Comparison of ENCODE assay signal across 35 mouse cellular contexts in the genomic region with DNA sequence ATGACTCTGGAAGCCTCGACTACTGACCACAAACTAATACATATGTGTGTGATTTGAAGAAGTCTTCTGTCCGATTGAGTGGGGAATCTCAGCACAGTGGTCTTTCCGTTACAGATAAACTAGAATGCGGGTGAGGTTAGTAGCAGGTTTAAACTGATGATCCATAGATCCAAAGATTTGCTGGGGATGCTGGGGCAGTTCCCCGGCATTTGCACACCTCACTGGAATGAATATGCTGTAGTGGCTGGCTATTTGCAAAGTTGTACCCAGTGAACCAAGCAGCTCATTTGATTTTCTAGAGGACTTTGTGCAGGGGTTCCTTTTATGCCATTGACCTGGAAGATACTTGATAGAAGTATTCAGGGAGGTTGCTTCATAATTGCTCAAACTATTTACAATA.
"Had no signal": no experiment of that assay in that cellular context is flagged by ENCODE, and none has a peak within 500 bp of the region (broad histone marks: within the 10 kb centered on the region; RNA-seq: fewer than 3 reads in every experiment).

No protein-coding gene starts in this region.

- H3K4me1 ChIP-seq: hindbrain, embryonic 10.5 days; intestine, embryonic 15.5 days had no signal

- ATAC-seq: hindbrain, embryonic 16.5 days; hindbrain, postnatal 0 days; inflammation-experienced regulatory T-cells, adult 6 months; intestine, embryonic 15.5 days; intestine, embryonic 16.5 days; intestine, postnatal 0 days had no signal

- H3K4me2 ChIP-seq: heart, embryonic 11.5 days; heart, embryonic 12.5 days; heart, embryonic 13.5 days; heart, embryonic 15.5 days; hindbrain, embryonic 12.5 days; hindbrain, embryonic 13.5 days; hindbrain, embryonic 14.5 days; hindbrain, embryonic 15.5 days; intestine, embryonic 15.5 days; kidney, embryonic 15.5 days had no signal

- H3K27me3 ChIP-seq: heart, embryonic 12.5 days; heart, embryonic 13.5 days; heart, embryonic 15.5 days; hindbrain, embryonic 12.5 days; hindbrain, embryonic 13.5 days; hindbrain, embryonic 15.5 days; intestine, embryonic 15.5 days; kidney, embryonic 15.5 days had no signal

- H3K9me3 ChIP-seq: heart, embryonic 10.5 days; heart, embryonic 12.5 days; heart, embryonic 15.5 days; hindbrain, embryonic 10.5 days; hindbrain, embryonic 12.5 days; hindbrain, embryonic 13.5 days; hindbrain, embryonic 15.5 days; intestine, embryonic 15.5 days; kidney, embryonic 15.5 days had no signal

- H3K4me3 ChIP-seq: heart, embryonic 10.5 days; heart, embryonic 12.5 days; heart, embryonic 13.5 days; heart, embryonic 15.5 days; hindbrain, embryonic 10.5 days; hindbrain, embryonic 12.5 days; hindbrain, embryonic 13.5 days; hindbrain, embryonic 15.5 days; intestine, embryonic 15.5 days; kidney, embryonic 15.5 days; layer of hippocampus, adult 2 months had no signal

- DNase-seq: heart, postnatal 10 days; heart, postnatal 14 days; heart, postnatal 36 days; heart, postnatal 4 days; kidney, adult 11 months; kidney, adult 18-20 months; kidney, adult 2 months; kidney, adult 8-10 months; kidney, adult 9 months; kidney, postnatal 10 days; kidney, postnatal 14 days; kidney, postnatal 25 days; kidney, postnatal 36 days; kidney, postnatal 4 days; layer of hippocampus, adult 9-11 months; layer of hippocampus, postnatal 36 days had no signal

- H3K9ac ChIP-seq: heart, embryonic 12.5 days; heart, embryonic 13.5 days; heart, embryonic 15.5 days; hindbrain, embryonic 12.5 days; hindbrain, embryonic 13.5 days; hindbrain, embryonic 14.5 days; hindbrain, embryonic 15.5 days; intestine, embryonic 15.5 days; kidney, embryonic 15.5 days had no signal

- H3K27ac ChIP-seq: heart, embryonic 10.5 days; heart, embryonic 13.5 days; heart, embryonic 15.5 days; hindbrain, embryonic 10.5 days; hindbrain, embryonic 12.5 days; hindbrain, embryonic 13.5 days; hindbrain, embryonic 14.5 days; hindbrain, embryonic 15.5 days; hindbrain, postnatal 0 days; intestine, embryonic 15.5 days; kidney, embryonic 15.5 days; kidney, postnatal 0 days; layer of hippocampus, adult 2 months had no signal
